Comparison of ENCODE assay signal across 8 mouse cellular contexts in the genomic region with DNA sequence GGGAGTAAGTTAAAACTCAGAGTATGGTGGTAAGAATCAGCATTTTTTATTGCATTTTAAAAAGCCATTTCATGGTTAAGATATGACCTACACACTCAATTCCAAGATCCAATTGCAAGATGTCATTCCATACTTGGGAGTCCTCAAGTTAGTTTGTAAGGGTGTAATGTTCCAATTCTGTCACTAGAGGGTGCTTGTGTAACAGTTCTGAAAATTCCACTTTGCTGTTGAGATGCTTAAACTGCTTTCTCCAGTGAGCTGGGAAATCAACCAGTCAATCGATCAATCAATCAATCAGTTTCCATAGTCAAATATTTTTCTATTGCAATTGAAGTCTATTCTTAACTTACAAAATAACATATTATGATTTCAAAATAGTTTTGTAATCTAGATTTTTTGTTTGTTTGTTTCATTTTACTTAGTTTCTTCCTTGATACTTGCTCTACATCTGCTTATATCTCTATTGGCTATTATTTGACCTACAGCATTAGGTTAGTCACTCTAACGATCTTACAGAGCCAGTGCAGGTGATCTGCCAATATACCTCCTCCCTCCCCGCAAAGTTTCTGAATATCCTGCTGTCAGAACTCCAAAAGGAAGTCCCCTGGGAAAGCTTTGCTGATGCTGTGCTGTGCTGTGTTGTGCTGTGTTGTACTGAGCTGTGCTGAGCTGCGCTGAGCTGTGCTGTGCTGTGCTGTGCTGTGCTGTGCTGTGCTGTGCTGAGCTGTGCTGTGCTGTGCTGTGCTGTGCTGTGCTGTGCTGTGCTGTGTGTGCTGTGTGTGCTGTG.
A peak's percentile ranks its signal among the peaks of the same experiment; 100 is the strongest.
DNase-seq lines count a peak whose midpoint lies in the region; ATAC-seq lines count a peak whose summit lies in the region.

No protein-coding gene starts in this region.

- no peaks in the 10 kb centered on the region for H3K4me1 ChIP-seq in forebrain, embryonic 11.5 days (replicated peaks; ENCODE audit: control insufficient read depth, insufficient read depth, low read length)
- H3K4me1 ChIP-seq in forebrain, embryonic 10.5 days: peaks cover 13% of the 10 kb centered on the region
- peaks cover 5% of the 10 kb centered on the region; the same call in 1 of the 2 replicates for H3K4me1 ChIP-seq in lung, embryonic 16.5 days (replicated peaks; ENCODE audit: control insufficient read depth, insufficient read depth, low read length)

- H3K9me3 ChIP-seq in forebrain, embryonic 11.5 days (ENCODE audit: control insufficient read depth, low read length): no peaks in the 10 kb centered on the region
- no peaks in the 10 kb centered on the region for H3K9me3 ChIP-seq in forebrain, embryonic 10.5 days
- no peaks in the 10 kb centered on the region for H3K9me3 ChIP-seq in lung, embryonic 16.5 days (ENCODE audit: control insufficient read depth, low read length)

- peak; percentile 66 for ATAC-seq in forebrain, embryonic 11.5 days (replicated peaks; ENCODE audit: low FRiP score)
- ATAC-seq in lung, embryonic 16.5 days (ENCODE audit: low read depth): peak; percentile 53; the same call in 1 of the 2 replicates

- WGBS in forebrain, embryonic 11.5 days: 59% methylated on average over 4 of the region's 4 CpGs
- WGBS in forebrain, embryonic 10.5 days: 71% methylated on average over 4 of the region's 4 CpGs
- WGBS in lung, embryonic 16.5 days: 42% methylated on average over 4 of the region's 4 CpGs

- no peaks in the 10 kb centered on the region for H3K36me3 ChIP-seq in forebrain, embryonic 11.5 days (ENCODE audit: control insufficient read depth, insufficient read depth, low read length)
- no peaks in the 10 kb centered on the region for H3K36me3 ChIP-seq in forebrain, embryonic 10.5 days (replicated peaks)
- H3K36me3 ChIP-seq in lung, embryonic 16.5 days (ENCODE audit: control insufficient read depth, insufficient read depth, low read length): no peaks in the 10 kb centered on the region

- no peak for DNase-seq in forebrain, embryonic 11.5 days (ENCODE audit: low spot score)
- DNase-seq in forebrain, embryonic 10.5 days (ENCODE audit: extremely low spot score, low spot score): no peak
- DNase-seq in lung, postnatal 4 days: no peak
- peak; percentile 81 for DNase-seq in embryo, embryonic 10 days (ENCODE audit: low spot score)
- peak; percentile 71 for DNase-seq in lung, postnatal 25 days (ENCODE audit: low spot score)
- peak; percentile 44 for DNase-seq in yolk sac, embryonic 10.5 days (ENCODE audit: low spot score)
- no peak for DNase-seq in thymus, postnatal 4 days

- no peaks in the 10 kb centered on the region for H3K27me3 ChIP-seq in forebrain, embryonic 11.5 days (ENCODE audit: control insufficient read depth, insufficient read depth, low read length)
- 0 out of 2 replicates have a peak, but pooled peaks cover 3% of the 10 kb centered on the region for H3K27me3 ChIP-seq in forebrain, embryonic 10.5 days (ENCODE audit: poor library complexity, severe bottlenecking)
- H3K27me3 ChIP-seq in lung, embryonic 16.5 days (ENCODE audit: control insufficient read depth, insufficient read depth, low read depth, low read length): no peaks in the 10 kb centered on the region

- no peak overlapping the region for H3K4me3 ChIP-seq in forebrain, embryonic 11.5 days (ENCODE audit: low read depth, low read length)
- no peak overlapping the region for H3K4me3 ChIP-seq in forebrain, embryonic 10.5 days
- no peak overlapping the region for H3K4me3 ChIP-seq in lung, embryonic 16.5 days (ENCODE audit: low read length)

- H3K9ac ChIP-seq in forebrain, embryonic 11.5 days (ENCODE audit: low read length): no peak overlapping the region
- no peak overlapping the region for H3K9ac ChIP-seq in lung, embryonic 16.5 days (ENCODE audit: low read length)

- H3K4me2 ChIP-seq in forebrain, embryonic 11.5 days (ENCODE audit: low read depth, low read length, severe bottlenecking): no peak overlapping the region
- H3K4me2 ChIP-seq in lung, embryonic 16.5 days (ENCODE audit: low read depth, low read length): no peak overlapping the region

- no peak overlapping the region for H3K27ac ChIP-seq in forebrain, embryonic 11.5 days (ENCODE audit: low read depth, low read length)
- H3K27ac ChIP-seq in forebrain, embryonic 10.5 days: no peak overlapping the region
- H3K27ac ChIP-seq in lung, embryonic 16.5 days (ENCODE audit: low read length): no peak overlapping the region

Comparison
In these comparisons a context has a peak if more than half of its experiments do, and no peak if none do; other contexts are left out.
1. DNase-seq: peak in embryo, embryonic 10 days (single experiment), lung, postnatal 25 days (single experiment) and yolk sac, embryonic 10.5 days (single experiment); none in forebrain, embryonic 11.5 days (single experiment), forebrain, embryonic 10.5 days (single experiment), lung, postnatal 4 days (0 of 2) and thymus, postnatal 4 days (single experiment).